Mouse (Mus musculus) megakaryocyte, embryonic 14.5 days (primary cell): ENCODE results near the gene Ccdc85c.

Experiments used
- FLI1 ChIP-seq: IDR thresholded peaks from 2 replicates; pipeline ENCODE4 v1.6.1; 2012; ENCODE audit warnings: low read length, inconsistent platforms, mixed read lengths
- GATA1 ChIP-seq: IDR thresholded peaks from 3 replicates; pipeline ENCODE4 v1.6.1; 2012; ENCODE audit warnings: mixed read lengths, low read length, inconsistent platforms, borderline replicate concordance

DNA sequence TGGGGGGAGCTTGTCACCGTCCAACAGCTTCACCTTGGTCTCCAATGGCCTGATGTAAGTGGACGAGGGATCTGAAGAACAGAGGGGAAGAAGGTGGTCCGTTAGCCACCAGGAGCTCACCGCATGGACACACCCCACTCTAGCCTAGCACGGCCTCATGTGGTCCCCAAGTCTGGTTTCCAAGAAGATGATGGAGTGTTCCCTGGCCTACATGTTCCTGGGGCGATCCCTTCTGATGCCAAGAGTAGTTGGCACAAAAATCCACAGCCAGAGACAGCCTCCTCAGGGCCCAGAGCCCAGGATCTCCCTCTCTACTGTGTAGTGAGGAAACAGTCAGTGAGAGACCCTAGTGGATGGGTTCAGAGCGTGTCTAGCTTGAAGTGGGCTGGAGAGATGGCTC lies 53.5 kb downstream of the Ccdc85c start:
- TF ChIP-seq GATA1 (no peak), FLI1 (no peak)
